ENCODE assay signal across 8 mouse cellular contexts in the genomic region with DNA sequence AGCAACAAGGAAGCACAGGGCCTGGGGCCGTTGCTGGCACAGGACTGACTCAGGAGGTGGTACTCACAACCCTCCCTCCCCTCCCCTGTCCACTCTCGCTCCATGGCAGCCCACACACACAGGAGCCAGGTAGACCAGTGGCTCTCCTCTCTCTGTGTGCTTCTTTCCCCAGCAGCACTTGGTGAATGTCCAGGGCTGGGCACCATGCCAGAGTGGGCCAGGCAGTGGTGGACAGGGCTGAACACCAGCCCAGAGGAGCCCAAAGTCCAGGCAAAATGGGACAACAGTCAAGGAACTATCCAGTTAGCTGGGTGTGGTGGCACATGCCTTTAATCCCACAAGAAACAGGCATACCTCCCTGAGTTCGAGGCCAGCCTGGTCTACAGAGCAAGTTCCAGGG. TPM values are rescaled to one million over a fixed set of nuclear protein-coding genes. Genes with fewer than 3 reads are reported as not detected.
DNase-seq lines count a peak whose midpoint lies in the region; ATAC-seq and TF ChIP-seq lines count a peak whose summit lies in the region.

No protein-coding gene starts in this region.

- DNase-seq in heart, adult 2 months: peak; percentile 56 to 72
- peak; percentile 53 for DNase-seq in 3134 (ENCODE audit: extremely low read depth, insufficient read length, low spot score)
- DNase-seq in gastrocnemius, postnatal 14 days: peak; percentile 60
- DNase-seq in forebrain, embryonic 14.5 days (ENCODE audit: low spot score): no peak

- intact Hi-C loops in heart, adult 2 months (cut with DNase I): no loop called here
- intact Hi-C loops in gastrocnemius, postnatal 14 days (cut with DNase I; ENCODE audit: low total_unique reads): no loop called here

- TF ChIP-seq CTCF in heart, adult 2 months (IDR thresholded peaks at IDR 0.05): no peak

- peaks cover 8% of the 10 kb centered on the region for H3K4me1 ChIP-seq in heart, adult 2 months (ENCODE audit: control insufficient read depth, insufficient read depth, low read length)
- H3K4me1 ChIP-seq in heart, embryonic 11.5 days (ENCODE audit: control insufficient read depth, insufficient read depth, low read length): peaks cover 14% of the 10 kb centered on the region
- H3K4me1 ChIP-seq in lung, embryonic 16.5 days (replicated peaks; ENCODE audit: control insufficient read depth, insufficient read depth, low read length): peaks cover 16% of the 10 kb centered on the region
- peaks cover 34% of the 10 kb centered on the region for H3K4me1 ChIP-seq in neural tube, embryonic 15.5 days
- H3K4me1 ChIP-seq in midbrain, embryonic 16.5 days (ENCODE audit: control insufficient read depth, insufficient read depth, low read length): no peaks in the 10 kb centered on the region
- no peaks in the 10 kb centered on the region for H3K4me1 ChIP-seq in forebrain, embryonic 14.5 days (ENCODE audit: control insufficient read depth, insufficient read depth, low read length)

- no peaks in the 10 kb centered on the region for H3K27me3 ChIP-seq in heart, adult 2 months (ENCODE audit: control insufficient read depth, insufficient read depth, low read length)
- H3K27me3 ChIP-seq in heart, embryonic 11.5 days (ENCODE audit: control insufficient read depth, insufficient read depth, low read length): no peaks in the 10 kb centered on the region
- no peaks in the 10 kb centered on the region for H3K27me3 ChIP-seq in lung, embryonic 16.5 days (ENCODE audit: control insufficient read depth, insufficient read depth, low read depth, low read length)
- no peaks in the 10 kb centered on the region for H3K27me3 ChIP-seq in neural tube, embryonic 15.5 days (replicated peaks)
- H3K27me3 ChIP-seq in midbrain, embryonic 16.5 days (ENCODE audit: control insufficient read depth, insufficient read depth, low read depth, low read length): no peaks in the 10 kb centered on the region
- H3K27me3 ChIP-seq in forebrain, embryonic 14.5 days (replicated peaks; ENCODE audit: control insufficient read depth, insufficient read depth, low read length): no peaks in the 10 kb centered on the region

- no peaks in the 10 kb centered on the region for H3K79me2 ChIP-seq in heart, adult 2 months (replicated peaks; ENCODE audit: control insufficient read depth, insufficient read depth, low read length)

- no peaks in the 10 kb centered on the region for H3K36me3 ChIP-seq in heart, adult 2 months (ENCODE audit: control insufficient read depth, insufficient read depth, low read length)
- no peaks in the 10 kb centered on the region; the same call in 1 of the 2 replicates for H3K36me3 ChIP-seq in heart, embryonic 11.5 days (ENCODE audit: control insufficient read depth, insufficient read depth, low read length)
- H3K36me3 ChIP-seq in lung, embryonic 16.5 days (ENCODE audit: control insufficient read depth, insufficient read depth, low read length): 0 out of 2 replicates have a peak, but pooled peaks cover 4% of the 10 kb centered on the region
- no peaks in the 10 kb centered on the region for H3K36me3 ChIP-seq in neural tube, embryonic 15.5 days
- no peaks in the 10 kb centered on the region for H3K36me3 ChIP-seq in midbrain, embryonic 16.5 days (ENCODE audit: control insufficient read depth, insufficient read depth, low read length)
- H3K36me3 ChIP-seq in forebrain, embryonic 14.5 days (ENCODE audit: control insufficient read depth, insufficient read depth, low read length): no peaks in the 10 kb centered on the region

- 57% methylated on average over 3 of the region's 3 CpGs for WGBS in heart, adult 2 months
- 83% methylated on average over 3 of the region's 3 CpGs for WGBS in heart, embryonic 11.5 days (ENCODE audit: insufficient replicate concordance)
- WGBS in lung, embryonic 16.5 days: 55% methylated on average over 3 of the region's 3 CpGs
- 67% methylated on average over 3 of the region's 3 CpGs for WGBS in neural tube, embryonic 15.5 days
- 75% methylated on average over 3 of the region's 3 CpGs for WGBS in midbrain, embryonic 16.5 days
- 76% methylated on average over 3 of the region's 3 CpGs for WGBS in forebrain, embryonic 14.5 days

- no peak for ATAC-seq in heart, embryonic 11.5 days (replicated peaks; ENCODE audit: insufficient number of reproducible peaks, low FRiP score, low TSS enrichment)
- peak; percentile 51; the same call in 1 of the 2 replicates for ATAC-seq in lung, embryonic 16.5 days (ENCODE audit: low read depth)
- no peak for ATAC-seq in neural tube, embryonic 15.5 days (ENCODE audit: low FRiP score)
- no peak for ATAC-seq in midbrain, embryonic 16.5 days
- ATAC-seq in forebrain, embryonic 14.5 days: no peak

- TF ChIP-seq POLR2A in heart, adult 2 months (IDR thresholded peaks at IDR 0.05; ENCODE audit: insufficient read depth, low read depth, low read length): no peak

- H3K4me3 ChIP-seq in heart, adult 2 months: no peak overlapping the region
- H3K4me3 ChIP-seq in heart, embryonic 11.5 days (ENCODE audit: low read depth, low read length): no peak overlapping the region
- no peak overlapping the region for H3K4me3 ChIP-seq in lung, embryonic 16.5 days (ENCODE audit: low read length)
- H3K4me3 ChIP-seq in neural tube, embryonic 15.5 days (replicated peaks): no peak overlapping the region
- no peak overlapping the region for H3K4me3 ChIP-seq in midbrain, embryonic 16.5 days (ENCODE audit: low read depth, low read length)
- no peak overlapping the region for H3K4me3 ChIP-seq in forebrain, embryonic 14.5 days (ENCODE audit: low read depth, low read length)

- no peak overlapping the region for H3K27ac ChIP-seq in heart, adult 2 months
- H3K27ac ChIP-seq in heart, embryonic 11.5 days (ENCODE audit: low read depth, low read length): no peak overlapping the region
- H3K27ac ChIP-seq in lung, embryonic 16.5 days (ENCODE audit: low read length): peak overlapping the region; percentile 4; the same call in 1 of the 2 replicates
- H3K27ac ChIP-seq in neural tube, embryonic 15.5 days (replicated peaks): no peak overlapping the region
- no peak overlapping the region for H3K27ac ChIP-seq in midbrain, embryonic 16.5 days (ENCODE audit: low read length)
- H3K27ac ChIP-seq in forebrain, embryonic 14.5 days (ENCODE audit: low read depth, low read length): no peak overlapping the region

- no peak for TF ChIP-seq EP300 in heart, adult 2 months (IDR thresholded peaks at IDR 0.05; ENCODE audit: insufficient read depth, low read depth, low read length)

- no peaks in the 10 kb centered on the region for H3K9me3 ChIP-seq in heart, embryonic 11.5 days (replicated peaks; ENCODE audit: control insufficient read depth, low read length)
- no peaks in the 10 kb centered on the region for H3K9me3 ChIP-seq in lung, embryonic 16.5 days (ENCODE audit: control insufficient read depth, low read length)
- H3K9me3 ChIP-seq in neural tube, embryonic 15.5 days (replicated peaks): no peaks in the 10 kb centered on the region
- no peaks in the 10 kb centered on the region for H3K9me3 ChIP-seq in midbrain, embryonic 16.5 days (replicated peaks; ENCODE audit: control insufficient read depth, low read length, poor library complexity, severe bottlenecking)
- no peaks in the 10 kb centered on the region for H3K9me3 ChIP-seq in forebrain, embryonic 14.5 days (replicated peaks; ENCODE audit: control insufficient read depth, low read length)

- no peak overlapping the region for H3K4me2 ChIP-seq in heart, embryonic 11.5 days
- H3K4me2 ChIP-seq in lung, embryonic 16.5 days (ENCODE audit: low read depth, low read length): no peak overlapping the region
- no peak overlapping the region for H3K4me2 ChIP-seq in neural tube, embryonic 15.5 days
- H3K4me2 ChIP-seq in midbrain, embryonic 16.5 days (ENCODE audit: low read length): no peak overlapping the region
- no peak overlapping the region for H3K4me2 ChIP-seq in forebrain, embryonic 14.5 days (ENCODE audit: low read length)

- no peak overlapping the region for H3K9ac ChIP-seq in heart, adult 2 months (ENCODE audit: low read depth, low read length)
- H3K9ac ChIP-seq in heart, embryonic 11.5 days (ENCODE audit: low read depth, low read length): no peak overlapping the region
- 0 out of 2 replicates have a peak overlapping the region, but pooled peaks have one; percentile 17 for H3K9ac ChIP-seq in lung, embryonic 16.5 days (ENCODE audit: low read length)
- no peak overlapping the region for H3K9ac ChIP-seq in neural tube, embryonic 15.5 days (replicated peaks)
- H3K9ac ChIP-seq in midbrain, embryonic 16.5 days (ENCODE audit: low read depth, low read length): no peak overlapping the region
- no peak overlapping the region for H3K9ac ChIP-seq in forebrain, embryonic 14.5 days (ENCODE audit: low read length)

RNA-seq across cellular contexts. Expression of a gene that starts 23.1 kb away (rescaled TPM):
- total RNA-seq in heart, adult 2 months (2021): 10 to 100 TPM; 11.2 to 12.0 TPM
- polyA plus RNA-seq in heart, adult 2 months (2012; rRNA removed): 7.4 and 11.8 TPM in 2 replicates
- 15.3 and 17.3 TPM in 2 replicates for polyA plus RNA-seq in heart, embryonic 11.5 days (2014; fragmentation: Nextera tagmentation; extraction: Ambion mirVana)
- 10 to 100 TPM; 10.2 to 10.4 TPM for total RNA-seq in gastrocnemius, postnatal 14 days (2021)
- 22.1 and 32.4 TPM in 2 replicates for polyA plus RNA-seq in lung, embryonic 16.5 days (2015; fragmentation: Nextera tagmentation; extraction: Ambion mirVana)
- polyA plus RNA-seq in neural tube, embryonic 15.5 days (2015; fragmentation: Nextera tagmentation; extraction: Ambion mirVana): 26.3 and 30.3 TPM in 2 replicates
- 25.2 and 26.3 TPM in 2 replicates for polyA plus RNA-seq in midbrain, embryonic 16.5 days (2015; fragmentation: Nextera tagmentation; extraction: Ambion mirVana)
- polyA plus RNA-seq in forebrain, embryonic 14.5 days (2014; fragmentation: Nextera tagmentation; extraction: Ambion mirVana): 21.7 and 24.5 TPM in 2 replicates

RNA-seq across cellular contexts. Expression of a gene that starts 38.0 kb away (rescaled TPM):
- 100 to 1,000 TPM; 360 to 417 TPM for total RNA-seq in heart, adult 2 months (2021)
- 634 and 1,197 TPM in 2 replicates for polyA plus RNA-seq in heart, adult 2 months (2012; rRNA removed)
- 408 and 446 TPM in 2 replicates for polyA plus RNA-seq in heart, embryonic 11.5 days (2014; fragmentation: Nextera tagmentation; extraction: Ambion mirVana)
- total RNA-seq in gastrocnemius, postnatal 14 days (2021): 100 to 1,000 TPM; 541 to 620 TPM
- polyA plus RNA-seq in lung, embryonic 16.5 days (2015; fragmentation: Nextera tagmentation; extraction: Ambion mirVana): 615 and 635 TPM in 2 replicates
- polyA plus RNA-seq in neural tube, embryonic 15.5 days (2015; fragmentation: Nextera tagmentation; extraction: Ambion mirVana): 329 and 387 TPM in 2 replicates
- polyA plus RNA-seq in midbrain, embryonic 16.5 days (2015; fragmentation: Nextera tagmentation; extraction: Ambion mirVana): 304 and 312 TPM in 2 replicates
- 360 and 532 TPM in 2 replicates for polyA plus RNA-seq in forebrain, embryonic 14.5 days (2014; fragmentation: Nextera tagmentation; extraction: Ambion mirVana)

RNA-seq across cellular contexts. Expression of a gene that starts 57.8 kb away (rescaled TPM):
- 10 to 100 TPM; 31.5 to 35.9 TPM for total RNA-seq in heart, adult 2 months (2021)
- 31.2 and 33.0 TPM in 2 replicates for polyA plus RNA-seq in heart, adult 2 months (2012; rRNA removed)
- 1.8 and 2.0 TPM in 2 replicates for polyA plus RNA-seq in heart, embryonic 11.5 days (2014; fragmentation: Nextera tagmentation; extraction: Ambion mirVana)
- 10 to 100 TPM; 29.2 to 29.5 TPM for total RNA-seq in gastrocnemius, postnatal 14 days (2021)
- polyA plus RNA-seq in lung, embryonic 16.5 days (2015; fragmentation: Nextera tagmentation; extraction: Ambion mirVana): 2.7 TPM in 2 replicates
- polyA plus RNA-seq in neural tube, embryonic 15.5 days (2015; fragmentation: Nextera tagmentation; extraction: Ambion mirVana): 1.3 and 1.7 TPM in 2 replicates
- 1.2 and 1.6 TPM in 2 replicates for polyA plus RNA-seq in midbrain, embryonic 16.5 days (2015; fragmentation: Nextera tagmentation; extraction: Ambion mirVana)
- polyA plus RNA-seq in forebrain, embryonic 14.5 days (2014; fragmentation: Nextera tagmentation; extraction: Ambion mirVana): 1.7 and 1.8 TPM in 2 replicates
